Mouse (Mus musculus) gastrocnemius, postnatal 10 days (tissue): Measurements from ENCODE around the gene Mvb12a. TPM values are rescaled to one million over a fixed set of nuclear protein-coding genes. Genes with fewer than 3 reads are reported as not detected.

Source experiments
- DNase-seq: peaks from one replicate; pipeline ENCODE4 v3.0.0; 2021; ENCODE audit warnings: mixed read lengths
- total RNA-seq, 2 experiments: library from RNA; stranded (reverse); gene quantifications; 2 replicates each; pipeline ENCODE4 v1.2.3; 2021

The Mvb12a gene
- total RNA-seq, 2 experiments from 2014 or later = 21.8 to 25.5 TPM

GRCm38 (mm10) chr8:71593556-71594323 lies 51.0 kb downstream of the Mvb12a start:
- DNase-seq = no peak

GRCm38 (mm10) chr8:71594324-71594722 lies 51.6 kb downstream of the Mvb12a start:
- DNase-seq = no peak

DNA sequence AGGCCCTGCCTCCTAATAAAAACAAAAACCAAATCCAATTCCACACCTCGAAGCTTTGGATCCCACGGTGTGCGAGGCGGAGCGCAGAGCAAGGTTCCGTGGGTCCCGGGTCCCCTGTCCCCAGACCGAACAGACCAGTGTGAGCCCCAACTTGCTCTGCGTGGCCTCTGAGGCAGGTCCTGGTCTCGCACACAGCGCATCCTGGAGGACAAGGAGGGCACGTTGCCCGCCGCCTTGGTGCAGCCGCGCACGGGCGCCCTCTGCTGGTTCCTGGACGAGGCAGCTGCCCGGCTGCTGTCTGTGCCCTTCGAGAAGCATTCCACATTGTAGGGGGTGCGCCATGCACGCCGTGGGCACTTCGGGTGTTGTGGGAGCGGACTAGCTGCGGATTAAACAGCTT lies 53.1 kb downstream of the Mvb12a start:
- DNase-seq = peak; percentile 97

DNA sequence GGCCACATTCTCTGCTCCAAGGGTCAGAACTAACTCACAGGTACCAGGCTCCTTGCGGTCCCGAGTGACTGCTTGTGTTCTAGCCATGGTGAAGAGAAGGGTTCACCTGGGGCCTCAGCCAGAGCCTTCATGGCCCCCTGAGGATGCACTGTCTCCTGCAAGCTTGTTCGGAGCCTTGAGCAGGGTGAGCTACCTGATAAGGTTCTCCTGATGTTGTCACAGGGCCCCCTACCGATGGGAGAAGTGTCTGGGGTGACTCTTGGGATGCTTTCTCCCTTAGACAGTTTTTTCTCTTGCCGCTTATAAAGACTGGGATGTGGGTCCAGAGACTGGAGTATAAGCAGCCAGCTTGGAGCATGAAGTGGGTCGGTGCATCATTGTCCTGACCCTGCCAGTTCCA lies 53.7 kb downstream of the Mvb12a start:
- DNase-seq = no peak

DNA sequence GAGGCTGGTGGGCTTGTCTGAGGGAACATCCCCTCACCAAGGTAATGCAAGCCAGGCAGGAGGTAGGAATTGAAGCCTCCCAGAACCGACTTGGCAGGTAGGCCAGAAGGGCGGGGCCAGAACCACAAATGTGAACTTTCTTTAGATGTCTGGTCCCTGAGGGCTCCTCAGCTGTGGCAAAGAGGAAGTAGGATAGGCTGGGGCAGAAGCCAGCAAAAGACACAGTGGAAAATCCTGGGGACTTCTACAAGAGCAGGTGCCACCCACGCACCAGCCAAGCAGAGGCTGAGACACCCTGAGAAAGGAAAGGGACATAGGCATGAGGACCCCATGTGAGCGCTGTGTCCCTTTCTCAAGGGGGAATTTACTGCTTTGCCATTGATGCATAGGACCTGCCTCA lies 54.1 kb downstream of the Mvb12a start:
- DNase-seq = no peak

GRCm38 (mm10) chr8:71597451-71597850 lies 54.7 kb downstream of the Mvb12a start, which contains the start of gene Fam129c:
Gene Fam129c, plus strand, starts transcription at chr8:71597648.
- DNase-seq = no peak

Other genes starting within 250 kb of the Mvb12a start
- 100 to 1,000 TPM; 124 to 132 TPM for gene Use1, start 176.1 kb upstream of the Mvb12a start, total RNA-seq
- gene Ocel1, start 171.6 kb upstream of the Mvb12a start, total RNA-seq = 1 to 10 TPM; 7.4 to 8.1 TPM
- gene Nr2f6, start 161.0 kb upstream of the Mvb12a start, total RNA-seq = 10 to 100 TPM; 23.2 to 29.7 TPM
- 10 to 100 TPM; 11.7 to 18.1 TPM for gene Ushbp1, start 147.1 kb upstream of the Mvb12a start, total RNA-seq
- gene Babam1, start 146.1 kb upstream of the Mvb12a start, total RNA-seq = 10 to 100 TPM; 68.5 to 70.4 TPM
- 1 to 10 TPM; 1.7 to 2.1 TPM for gene Ankle1, start 136.9 kb upstream of the Mvb12a start, total RNA-seq
- gene Abhd8, start 79.3 kb upstream of the Mvb12a start, total RNA-seq = 10 to 100 TPM; 36.1 to 38.9 TPM
- gene Mrpl34, start 78.0 kb upstream of the Mvb12a start, total RNA-seq = 10 to 100 TPM; 34.7 to 39.7 TPM
- gene Dda1, start 73.7 kb upstream of the Mvb12a start, total RNA-seq = 10 to 100 TPM; 34.8 to 35.8 TPM
- gene Ano8, start 57.0 kb upstream of the Mvb12a start, total RNA-seq = 10 to 100 TPM; 16.6 to 20.1 TPM
- gene Gtpbp3, start 54.8 kb upstream of the Mvb12a start, total RNA-seq = 10 to 100 TPM in 1 of 2 experiments, 1 to 10 TPM in 1; 8.8 to 12.4 TPM
- 10 to 100 TPM; 10.7 to 14.2 TPM for gene Plvap, start 31.2 kb upstream of the Mvb12a start, total RNA-seq
- 1 to 10 TPM in 1 of 2 experiments, under 1 TPM in 1; 0.21 to 2.5 TPM for gene Ccdc194, start 17.2 kb upstream of the Mvb12a start, total RNA-seq
- gene Bst2, start 5.5 kb upstream of the Mvb12a start, total RNA-seq = 10 to 100 TPM; 10.0 to 12.0 TPM
- under 1 TPM in 1 of 2 experiments, not detected in 1; 0.14 TPM for gene Tmem221, start 15.9 kb downstream of the Mvb12a start, total RNA-seq
- gene Nxnl1, start 23.7 kb downstream of the Mvb12a start, total RNA-seq = under 1 TPM in 1 of 2 experiments, not detected in 1; 0.14 TPM
- 10 to 100 TPM; 39.7 to 41.1 TPM for gene Slc27a1, start 26.0 kb downstream of the Mvb12a start, total RNA-seq
- gene Pgls, start 49.3 kb downstream of the Mvb12a start, total RNA-seq = 10 to 100 TPM; 49.3 to 54.5 TPM
- 1 to 10 TPM in 1 of 2 experiments, under 1 TPM in 1; 0.40 to 3.3 TPM for gene Fam129c, start 54.7 kb downstream of the Mvb12a start, total RNA-seq
- gene Colgalt1, start 68.1 kb downstream of the Mvb12a start, total RNA-seq = 10 to 100 TPM; 43.3 to 56.1 TPM
- under 1 TPM; 0.38 to 0.45 TPM for gene Unc13a, start 128.8 kb downstream of the Mvb12a start, total RNA-seq
- gene Jak3, start 133.4 kb downstream of the Mvb12a start, total RNA-seq = 1 to 10 TPM; 3.9 to 5.8 TPM
- gene Insl3, start 146.3 kb downstream of the Mvb12a start, total RNA-seq = 1 to 10 TPM; 3.1 to 3.7 TPM
- 1 to 10 TPM; 4.7 to 5.2 TPM for gene B3gnt3, start 158.9 kb downstream of the Mvb12a start, total RNA-seq
- 1 to 10 TPM in 1 of 2 experiments, under 1 TPM in 1; 0.26 to 1.2 TPM for gene Fcho1, start 182.8 kb downstream of the Mvb12a start, total RNA-seq